ENCODE assay signal across 19 mouse cellular contexts in the genomic region with DNA sequence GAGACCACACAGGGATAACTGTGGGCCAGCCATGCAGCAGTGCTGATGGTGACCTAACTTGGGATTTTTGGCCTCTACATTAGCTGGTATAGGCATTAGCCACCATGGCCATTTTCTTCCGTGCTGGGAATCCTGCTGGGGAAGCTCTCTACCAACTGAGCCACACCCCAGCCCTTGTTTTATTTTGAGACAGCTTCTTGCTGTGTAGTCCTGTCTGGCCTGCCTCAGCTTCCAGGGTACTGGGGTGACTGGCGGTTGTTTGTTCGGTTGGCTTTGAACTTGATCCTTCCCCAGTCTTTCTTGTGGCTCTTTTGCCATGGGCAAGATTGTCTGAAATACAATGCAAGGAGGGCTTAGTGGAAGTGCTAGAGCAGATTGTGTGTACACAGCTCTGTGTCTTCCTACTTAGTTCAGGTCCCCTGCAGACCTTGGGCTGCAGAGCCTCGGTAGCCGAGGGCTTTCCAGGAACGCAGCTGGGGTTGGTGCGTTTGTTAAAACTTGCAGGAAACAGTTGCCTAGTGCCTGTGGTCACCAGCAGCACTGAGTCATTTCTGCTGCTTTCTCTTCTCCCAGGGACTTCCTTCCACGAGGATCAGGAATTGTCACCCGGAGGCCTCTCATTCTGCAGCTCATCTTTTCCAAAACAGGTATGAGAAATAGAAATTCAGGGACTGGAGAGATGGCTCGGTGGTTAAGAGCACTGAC. TPM values are rescaled to one million over a fixed set of nuclear protein-coding genes. Genes with fewer than 3 reads are reported as not detected.
DNase-seq lines count a peak whose midpoint lies in the region; ATAC-seq and TF ChIP-seq lines count a peak whose summit lies in the region.
"Had no signal": no experiment of that assay in that cellular context is flagged by ENCODE, and none has a peak within 500 bp of the region (broad histone marks: within the 10 kb centered on the region; RNA-seq: fewer than 3 reads in every experiment).

No protein-coding gene starts in this region.

- H3K27me3 ChIP-seq in liver, embryonic 13.5 days, result no peaks in the 10 kb centered on the region
- no peaks in the 10 kb centered on the region for H3K27me3 ChIP-seq in liver, postnatal 0 days (ENCODE audit: insufficient read depth, low read length)
- no peaks in the 10 kb centered on the region for H3K27me3 ChIP-seq in hindbrain, embryonic 14.5 days (ENCODE audit: control insufficient read depth, insufficient read depth, low read length)
- H3K27me3 ChIP-seq: CH12.LX; embryonic facial prominence, embryonic 12.5 days; hindbrain, embryonic 12.5 days; intestine, embryonic 15.5 days; liver, embryonic 15.5 days; neural tube, embryonic 13.5 days had no signal

- H3K4me2 ChIP-seq in liver, embryonic 13.5 days, result no peak overlapping the region
- H3K4me2 ChIP-seq in liver, postnatal 0 days (ENCODE audit: low read depth, low read length), result no peak overlapping the region
- no peak overlapping the region for H3K4me2 ChIP-seq in hindbrain, embryonic 14.5 days (replicated peaks)
- H3K4me2 ChIP-seq: embryonic facial prominence, embryonic 12.5 days; hindbrain, embryonic 12.5 days; intestine, embryonic 15.5 days; liver, embryonic 15.5 days; neural tube, embryonic 13.5 days had no signal

- H3K4me3 ChIP-seq in liver, embryonic 13.5 days (replicated peaks), result no peak overlapping the region
- no peak overlapping the region for H3K4me3 ChIP-seq in liver, postnatal 0 days (ENCODE audit: low read depth, low read length)
- no peak overlapping the region for H3K4me3 ChIP-seq in hindbrain, embryonic 14.5 days (replicated peaks; ENCODE audit: low read length)
- H3K4me3 ChIP-seq: embryonic facial prominence, embryonic 12.5 days; hindbrain, embryonic 12.5 days; intestine, embryonic 15.5 days; liver, embryonic 15.5 days; midbrain, embryonic 10.5 days; neural tube, embryonic 13.5 days had no signal

- H3K9me3 ChIP-seq in liver, embryonic 13.5 days (replicated peaks), result no peaks in the 10 kb centered on the region
- no peaks in the 10 kb centered on the region for H3K9me3 ChIP-seq in liver, postnatal 0 days (ENCODE audit: low read length)
- no peaks in the 10 kb centered on the region for H3K9me3 ChIP-seq in hindbrain, embryonic 14.5 days (ENCODE audit: control insufficient read depth, low read length)
- H3K9me3 ChIP-seq: embryonic facial prominence, embryonic 12.5 days; hindbrain, embryonic 12.5 days; intestine, embryonic 15.5 days; liver, embryonic 15.5 days; midbrain, embryonic 10.5 days; neural tube, embryonic 13.5 days had no signal

- ATAC-seq in liver, embryonic 13.5 days (ENCODE audit: low read depth), result no peak
- no peak for ATAC-seq in liver, postnatal 0 days
- ATAC-seq in hindbrain, embryonic 14.5 days (ENCODE audit: low FRiP score), result no peak
- ATAC-seq: forebrain, postnatal 0 days; intestine, embryonic 15.5 days had no signal

- peak overlapping the region; percentile 29; the same call in 1 of the 2 replicates for H3K27ac ChIP-seq in liver, embryonic 13.5 days
- peak overlapping the region; percentile 44 for H3K27ac ChIP-seq in liver, postnatal 0 days (ENCODE audit: low read depth)
- H3K27ac ChIP-seq in hindbrain, embryonic 14.5 days, result no peak overlapping the region
- H3K27ac ChIP-seq: embryonic facial prominence, embryonic 12.5 days; hindbrain, embryonic 12.5 days; intestine, embryonic 15.5 days; liver, embryonic 15.5 days; midbrain, embryonic 10.5 days; neural tube, embryonic 13.5 days had no signal

- H3K36me3 ChIP-seq in liver, embryonic 13.5 days, result peaks cover 43% of the 10 kb centered on the region
- peaks cover 37% of the 10 kb centered on the region for H3K36me3 ChIP-seq in liver, postnatal 0 days (replicated peaks; ENCODE audit: insufficient read depth, low read length)
- 0 out of 2 replicates have a peak, but pooled peaks cover 11% of the 10 kb centered on the region for H3K36me3 ChIP-seq in hindbrain, embryonic 14.5 days (replicated peaks; ENCODE audit: control insufficient read depth, insufficient read depth)

- TF ChIP-seq EP300 in liver, postnatal 0 days (IDR thresholded peaks at IDR 0.05; ENCODE audit: low read depth), result no peak

- H3K9ac ChIP-seq in liver, embryonic 13.5 days, result no peak overlapping the region
- no peak overlapping the region for H3K9ac ChIP-seq in liver, postnatal 0 days (replicated peaks)
- H3K9ac ChIP-seq in hindbrain, embryonic 14.5 days, result no peak overlapping the region
- H3K9ac ChIP-seq: embryonic facial prominence, embryonic 12.5 days; forebrain, postnatal 0 days; hindbrain, embryonic 12.5 days; intestine, embryonic 15.5 days; liver, embryonic 15.5 days; neural tube, embryonic 13.5 days had no signal

- no peak for TF ChIP-seq CTCF in liver, postnatal 0 days (IDR thresholded peaks at IDR 0.05; ENCODE audit: low read depth)

- DNase-seq in liver, embryonic 13.5 days, result no peak
- no peak for DNase-seq in liver
- DNase-seq in 416B (ENCODE audit: low read depth), result peak; percentile 86
- DNase-seq in ES-CJ7 (ENCODE audit: low read depth, low spot score), result peak; percentile 69
- DNase-seq in liver, postnatal 0 days, result no peak
- no peak for DNase-seq in embryo, embryonic 9.5 days (ENCODE audit: extremely low spot score)
- DNase-seq in frontal cortex, postnatal 14 days (ENCODE audit: low spot score in 2 of 2), result no peak
- no peak for DNase-seq in hindbrain, embryonic 14.5 days (ENCODE audit: low spot score)
- DNase-seq: cerebellum, postnatal 25 days; forebrain, postnatal 0 days; lung, postnatal 10 days; right cerebral cortex, postnatal 14 days had no signal

- 54% methylated on average over 10 of the region's 10 CpGs for whole genome bisulfite sequencing in liver, embryonic 13.5 days (ENCODE audit: insufficient replicate concordance)
- 66% methylated on average over 10 of the region's 10 CpGs for WGBS in liver, postnatal 0 days (ENCODE audit: insufficient replicate concordance)
- 90% methylated on average over 10 of the region's 10 CpGs for WGBS in hindbrain, embryonic 14.5 days

- H3K4me1 ChIP-seq in liver, embryonic 13.5 days (replicated peaks), result peaks cover 62% of the 10 kb centered on the region
- H3K4me1 ChIP-seq in liver, postnatal 0 days (ENCODE audit: insufficient read depth), result peaks cover 23% of the 10 kb centered on the region
- no peaks in the 10 kb centered on the region for H3K4me1 ChIP-seq in hindbrain, embryonic 14.5 days (replicated peaks; ENCODE audit: control insufficient read depth, insufficient read depth, low read length)
- H3K4me1 ChIP-seq: embryonic facial prominence, embryonic 12.5 days had no signal

RNA-seq across cellular contexts. Expression of a gene that starts 32.4 kb away (rescaled TPM):
- 51.8 and 56.8 TPM in 2 replicates for polyA plus RNA-seq in liver, embryonic 13.5 days (2015; fragmentation: Nextera tagmentation; extraction: Ambion mirVana)
- 29.5 and 35.2 TPM in 2 replicates for polyA plus RNA-seq in liver, postnatal 0 days (2015; fragmentation: Nextera tagmentation; extraction: Ambion mirVana)
- polyA plus RNA-seq in hindbrain, embryonic 14.5 days (2014; fragmentation: Nextera tagmentation; extraction: Ambion mirVana), result 58.3 and 60.7 TPM in 2 replicates

RNA-seq across cellular contexts. Expression of a gene that starts 45.4 kb away (rescaled TPM):
- 24.3 and 28.6 TPM in 2 replicates for polyA plus RNA-seq in liver, embryonic 13.5 days (2015; fragmentation: Nextera tagmentation; extraction: Ambion mirVana)
- polyA plus RNA-seq in liver, postnatal 0 days (2015; fragmentation: Nextera tagmentation; extraction: Ambion mirVana), result 11.3 and 13.7 TPM in 2 replicates
- 39.3 and 39.7 TPM in 2 replicates for polyA plus RNA-seq in hindbrain, embryonic 14.5 days (2014; fragmentation: Nextera tagmentation; extraction: Ambion mirVana)

RNA-seq across cellular contexts. Expression of a gene that starts 53.0 kb away (rescaled TPM):
- 36.9 and 38.5 TPM in 2 replicates for polyA plus RNA-seq in liver, embryonic 13.5 days (2015; fragmentation: Nextera tagmentation; extraction: Ambion mirVana)
- polyA plus RNA-seq in liver, postnatal 0 days (2015; fragmentation: Nextera tagmentation; extraction: Ambion mirVana), result 34.6 and 38.0 TPM in 2 replicates
- polyA plus RNA-seq in hindbrain, embryonic 14.5 days (2014; fragmentation: Nextera tagmentation; extraction: Ambion mirVana), result 46.3 and 51.1 TPM in 2 replicates

Comparison
In these comparisons a context has a peak if more than half of its experiments do, and no peak if none do; other contexts are left out.
1. DNase-seq: peak in 416B (single experiment) and ES-CJ7 (single experiment); none in liver, embryonic 13.5 days (single experiment), liver (single experiment), liver, postnatal 0 days (single experiment), embryo, embryonic 9.5 days (single experiment), frontal cortex, postnatal 14 days (0 of 2) and hindbrain, embryonic 14.5 days (single experiment).